Mouse (Mus musculus): ENCODE data around the gene Psme4.
"Not testable (repeated sequence)": the region's sequence is repeated elsewhere in the genome, so short reads cannot be mapped to it uniquely, and the experiment has no call there.

The Psme4 gene

GRCm38 (mm10) chr11:30771267-30771903 lies at the start of gene Psme4:
Gene Psme4 (plus strand): TSS chr11:30771726.
- DNase-seq = peak; percentile 97 to 98

GRCm38 (mm10) chr11:30723438-30723837 lies 48.1 kb upstream of the Psme4 start:
- DNase-seq = no peak

- no peak for DNase-seq
Measured at GRCm38 (mm10) chr11:30730721-30731120, 40.8 kb upstream of the Psme4 start.

GRCm38 (mm10) chr11:30733376-30733775 lies 38.1 kb upstream of the Psme4 start:
- no peak for DNase-seq

GRCm38 (mm10) chr11:30743991-30744390 lies 27.5 kb upstream of the Psme4 start:
- DNase-seq = no peak

- DNase-seq = peak; percentile 60 to 65
Measured at GRCm38 (mm10) chr11:30748938-30749337, 22.6 kb upstream of the Psme4 start.

GRCm38 (mm10) chr11:30749587-30749986 lies 21.9 kb upstream of the Psme4 start:
- no peak for DNase-seq

- DNase-seq = peak in 1 of 2 experiments; percentile 6
Measured at GRCm38 (mm10) chr11:30750039-30750823, 21.3 kb upstream of the Psme4 start.

- no peak for DNase-seq
Measured at GRCm38 (mm10) chr11:30752956-30753355, 18.6 kb upstream of the Psme4 start.

- not testable (repeated sequence) for DNase-seq
Measured at GRCm38 (mm10) chr11:30754486-30754854, 17.1 kb upstream of the Psme4 start.

- DNase-seq = peak; percentile 40 to 64
Measured at GRCm38 (mm10) chr11:30754855-30755530, 16.5 kb upstream of the Psme4 start.

- DNase-seq = no peak
Measured at GRCm38 (mm10) chr11:30761381-30761780, 10.1 kb upstream of the Psme4 start.

GRCm38 (mm10) chr11:30761891-30762290 lies 9.6 kb upstream of the Psme4 start:
- no peak for DNase-seq

GRCm38 (mm10) chr11:30765076-30765475 lies 6.5 kb upstream of the Psme4 start:
- DNase-seq = no peak

GRCm38 (mm10) chr11:30770817-30771216 lies 709 bp upstream of the Psme4 start:
- DNase-seq = no peak

- DNase-seq = peak; percentile 41 to 71
Measured at GRCm38 (mm10) chr11:30771904-30772581, 517 bp downstream of the Psme4 start.

- DNase-seq = no peak
Measured at GRCm38 (mm10) chr11:30772777-30773417, 1.4 kb downstream of the Psme4 start.

- peak in 1 of 2 experiments; percentile 45 for DNase-seq
Measured at GRCm38 (mm10) chr11:30774638-30775037, 3.1 kb downstream of the Psme4 start.

GRCm38 (mm10) chr11:30777498-30777897 lies 6.0 kb downstream of the Psme4 start:
- DNase-seq = no peak

GRCm38 (mm10) chr11:30780893-30781292 lies 9.4 kb downstream of the Psme4 start:
- DNase-seq = no peak

GRCm38 (mm10) chr11:30781612-30782011 lies 10.1 kb downstream of the Psme4 start:
- DNase-seq = no peak

- DNase-seq = no peak
Measured at GRCm38 (mm10) chr11:30785497-30785896, 14.0 kb downstream of the Psme4 start.
